Mouse (Mus musculus) NIH3T3 (cell line): Measurements from ENCODE around the gene AL732309.1.

Experiments used
- DNase-seq: peaks from one replicate; pipeline ENCODE4 v3.0.0-alpha.2; 2012; ENCODE audit warnings: low read depth

The AL732309.1 gene

GRCm38 (mm10) chr2:25213266-25213865 is 33.3 kb downstream of the AL732309.1 start:
- no peak for DNase-seq

- peak; percentile 95 for DNase-seq
Measured at GRCm38 (mm10) chr2:25211121-25211670, 35.5 kb downstream of the AL732309.1 start, which contains the start of gene Nelfb. TSS of gene Nelfb (minus strand) at chr2:25211489.

- DNase-seq, result no peak
Measured at GRCm38 (mm10) chr2:25210686-25211085, 36.0 kb downstream of the AL732309.1 start.

- no peak for DNase-seq
Measured at GRCm38 (mm10) chr2:25207593-25207992, 39.1 kb downstream of the AL732309.1 start.

- DNase-seq, result no peak
Measured at GRCm38 (mm10) chr2:25203631-25204214, 42.9 kb downstream of the AL732309.1 start.

GRCm38 (mm10) chr2:25200631-25201030 is 46.0 kb downstream of the AL732309.1 start:
- DNase-seq, result no peak

GRCm38 (mm10) chr2:25197946-25198345 is 48.7 kb downstream of the AL732309.1 start:
- DNase-seq, result no peak

- DNase-seq, result peak; percentile 51
Measured at GRCm38 (mm10) chr2:25197191-25197590, 49.5 kb downstream of the AL732309.1 start.

- peak; percentile 87 for DNase-seq
Measured at GRCm38 (mm10) chr2:25196172-25196954, 50.3 kb downstream of the AL732309.1 start, which contains the start of gene Tor4a. TSS of gene Tor4a (minus strand) at chr2:25196886.

GRCm38 (mm10) chr2:25195211-25196156 is 51.2 kb downstream of the AL732309.1 start:
- DNase-seq, result no peak
